Mouse (Mus musculus) testis, adult 2 months (tissue): ENCODE measurements around the gene Vwa3b. TPM values are rescaled to one million over a fixed set of nuclear protein-coding genes. Genes with fewer than 3 reads are reported as not detected.

Experiments used
- H3K27ac ChIP-seq: fragments of 200-500 bp; 2 replicates; pipeline ENCODE4 v1.5.1; 2012; ENCODE audit warnings: low read depth, low read length; ENCODE audit not compliant: control insufficient read depth, insufficient read depth
- H3K27me3 ChIP-seq: fragments of 200-500 bp; 2 replicates; pipeline ENCODE4 v1.6.1; 2012; ENCODE audit warnings: mild to moderate bottlenecking, low read length, moderate library complexity; ENCODE audit not compliant: control insufficient read depth, insufficient read depth
- H3K36me3 ChIP-seq: fragments of 200-500 bp; 2 replicates; pipeline ENCODE4 v1.6.1; 2012; ENCODE audit warnings: mild to moderate bottlenecking, low read length; ENCODE audit not compliant: control insufficient read depth, insufficient read depth
- H3K4me1 ChIP-seq: fragments of 200-500 bp; 2 replicates; pipeline ENCODE4 v1.6.1; 2012; ENCODE audit warnings: low read length; ENCODE audit not compliant: control insufficient read depth, insufficient read depth
- H3K4me3 ChIP-seq: fragments of 200-500 bp; 2 replicates; pipeline ENCODE4 v1.5.1; 2012; ENCODE audit warnings: low read depth, mild to moderate bottlenecking, low read length, moderate library complexity, mixed read lengths; ENCODE audit not compliant: control insufficient read depth
- CTCF ChIP-seq: fragments of 200-500 bp; IDR thresholded peaks from 2 replicates; pipeline ENCODE4 v1.5.1; 2012; ENCODE audit warnings: low read depth, mild to moderate bottlenecking, inconsistent platforms, low read length, moderate library complexity; ENCODE audit not compliant: control insufficient read depth, insufficient read depth, insufficient replicate concordance
- POLR2A ChIP-seq: fragments of 200-500 bp; IDR thresholded peaks from 2 replicates; pipeline ENCODE4 v1.6.1; 2012; ENCODE audit warnings: low read depth, mild to moderate bottlenecking, inconsistent platforms, low read length, moderate library complexity; ENCODE audit not compliant: control insufficient read depth
- polyA plus RNA-seq: library from polyadenylated mRNA; depleted of rRNA; stranded (reverse); fragments of >200 nt; gene quantifications from 2 replicates; pipeline ENCODE4 v1.2.3, GENCODE M21; 2012

The Vwa3b gene
- polyA plus RNA-seq, 1 experiment, result 219 TPM

- TF ChIP-seq CTCF, result no peak
- no peak for TF ChIP-seq POLR2A
- Histone ChIP-seq H3K27me3 (no peaks in the 10 kb centered on the region), H3K36me3 (no peaks in the 10 kb centered on the region), H3K27ac (no peak overlapping the region), H3K4me3 (no peak overlapping the region), H3K4me1 (no peaks in the 10 kb centered on the region)
Measured at GRCm38 (mm10) chr1:37063841-37064240, 37.4 kb downstream of the Vwa3b start.

DNA sequence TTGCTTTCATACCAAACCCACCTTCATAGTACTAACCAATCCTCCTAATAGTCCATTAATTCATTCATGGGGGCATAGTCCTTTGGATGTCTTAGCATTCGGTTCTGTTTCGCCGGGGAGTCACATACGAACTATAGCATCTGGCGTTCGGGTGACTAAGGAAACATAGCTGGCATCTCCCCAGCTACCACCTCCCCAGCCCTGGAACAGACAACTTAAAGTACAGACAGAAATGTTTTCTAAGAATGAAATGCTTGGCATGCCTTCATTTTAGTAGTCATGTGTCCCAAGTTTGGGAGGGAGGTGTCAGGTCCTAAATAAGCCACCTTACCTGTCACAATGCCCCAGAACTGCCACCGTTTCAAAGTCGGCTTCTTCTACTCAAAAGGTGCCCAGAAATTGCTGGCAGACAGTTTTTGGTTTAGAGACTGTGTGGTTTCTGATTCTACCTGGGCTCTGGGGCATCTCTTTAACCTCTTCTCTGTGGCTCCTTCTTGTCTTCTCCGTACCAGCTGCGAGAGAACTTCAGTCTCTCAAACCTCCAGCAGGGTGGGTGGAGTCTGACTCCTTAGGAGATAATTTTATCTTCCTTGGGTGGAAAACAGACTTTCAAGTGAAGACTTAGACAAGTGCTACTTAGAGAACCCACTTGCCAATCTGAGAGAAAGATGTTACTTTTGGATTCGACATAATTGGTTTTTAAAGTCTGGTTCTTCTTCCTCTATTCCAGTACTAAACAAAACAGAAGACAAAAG is 39.4 kb downstream of the Vwa3b start:
- Histone ChIP-seq H3K4me3 (no peak overlapping the region), H3K27me3 (no peaks in the 10 kb centered on the region), H3K27ac (no peak overlapping the region), H3K36me3 (no peaks in the 10 kb centered on the region), H3K4me1 (no peaks in the 10 kb centered on the region)
- TF ChIP-seq POLR2A (no peak), CTCF (no peak)

- Histone ChIP-seq H3K4me3 (no peak overlapping the region), H3K27me3 (no peaks in the 10 kb centered on the region), H3K27ac (no peak overlapping the region), H3K4me1 (peaks cover 5% of the 10 kb centered on the region), H3K36me3 (no peaks in the 10 kb centered on the region)
- TF ChIP-seq POLR2A, result no peak
- TF ChIP-seq CTCF, result no peak
Measured at GRCm38 (mm10) chr1:37075759-37076158, 49.4 kb downstream of the Vwa3b start.

DNA sequence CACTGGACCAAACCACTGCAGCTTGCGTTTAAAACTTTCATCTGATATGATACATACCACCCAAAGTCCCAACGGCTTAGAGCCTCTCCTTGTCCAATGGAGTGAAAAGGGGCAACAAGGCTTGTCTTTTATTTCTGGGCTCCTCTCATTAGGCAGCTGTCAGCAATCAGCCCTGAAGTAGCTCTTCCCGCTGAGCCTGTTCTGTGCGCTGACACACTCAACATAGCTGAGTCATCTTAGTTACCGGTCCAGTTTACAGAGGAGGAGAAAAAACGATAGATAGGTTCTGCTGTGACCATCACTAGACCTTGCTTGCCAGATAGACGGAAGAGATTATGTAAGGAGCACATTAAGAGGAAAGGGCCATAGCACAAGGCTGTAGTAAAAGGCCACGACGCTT is 50.9 kb downstream of the Vwa3b start:
- Histone ChIP-seq H3K36me3 (no peaks in the 10 kb centered on the region), H3K27ac (no peak overlapping the region), H3K27me3 (no peaks in the 10 kb centered on the region), H3K4me1 (peaks cover 5% of the 10 kb centered on the region), H3K4me3 (no peak overlapping the region)
- TF ChIP-seq CTCF, result no peak

GRCm38 (mm10) chr1:37077955-37078549 is 51.7 kb downstream of the Vwa3b start:
- TF ChIP-seq POLR2A, result no peak
- no peak for TF ChIP-seq CTCF
- Histone ChIP-seq H3K27me3 (no peaks in the 10 kb centered on the region), H3K27ac (no peak overlapping the region), H3K4me3 (no peak overlapping the region), H3K36me3 (no peaks in the 10 kb centered on the region), H3K4me1 (peaks cover 5% of the 10 kb centered on the region)

- H3K4me1 ChIP-seq, result peaks cover 5% of the 10 kb centered on the region
- no peak overlapping the region for H3K27ac ChIP-seq
- no peaks in the 10 kb centered on the region for H3K36me3 ChIP-seq
- no peaks in the 10 kb centered on the region for H3K27me3 ChIP-seq
- no peak overlapping the region for H3K4me3 ChIP-seq
- TF ChIP-seq POLR2A, result no peak
Measured at GRCm38 (mm10) chr1:37080442-37080841, 54.0 kb downstream of the Vwa3b start.

DNA sequence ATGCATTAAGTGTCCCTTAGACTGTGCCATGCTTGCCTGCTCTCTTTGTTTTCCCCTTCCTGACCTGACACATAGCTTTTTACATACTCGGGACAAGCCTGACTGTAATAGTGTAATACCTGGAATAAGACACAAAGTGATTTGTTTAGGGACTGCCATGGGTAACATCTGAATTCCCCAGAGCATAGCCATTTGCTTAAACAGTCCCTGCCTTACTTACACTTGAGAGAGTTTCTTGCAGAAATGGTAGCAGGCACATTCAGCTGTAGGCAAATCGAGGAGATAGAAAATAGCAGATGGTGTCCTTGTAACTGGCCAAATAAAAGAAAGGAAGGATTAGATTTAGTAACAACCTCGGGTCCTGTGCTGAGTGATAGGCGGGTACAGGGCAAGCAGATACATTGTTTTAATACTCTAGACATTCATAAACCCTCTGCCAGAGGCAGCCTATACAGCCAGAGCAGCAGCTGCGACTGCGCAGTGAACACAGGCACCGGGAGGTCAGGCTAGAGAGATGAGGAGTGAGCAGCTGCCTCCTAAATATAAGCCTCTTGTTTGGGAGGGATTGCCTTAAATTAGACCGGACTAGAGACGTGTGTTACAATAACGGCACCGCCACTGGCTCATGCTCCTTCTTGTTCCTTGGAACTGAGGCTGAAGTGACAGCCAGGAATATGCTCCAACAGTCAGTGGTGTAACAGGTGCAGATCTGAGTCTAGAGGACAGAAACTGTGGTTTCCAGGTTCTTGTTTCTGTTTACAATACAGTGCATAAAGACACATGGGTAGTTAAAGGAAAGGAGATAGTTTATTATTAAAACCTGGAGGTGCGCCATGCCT is 55.2 kb downstream of the Vwa3b start:
- no peak overlapping the region for H3K4me3 ChIP-seq
- H3K27me3 ChIP-seq, result no peaks in the 10 kb centered on the region
- peaks cover 3% of the 10 kb centered on the region for H3K4me1 ChIP-seq
- no peaks in the 10 kb centered on the region for H3K36me3 ChIP-seq
- H3K27ac ChIP-seq, result no peak overlapping the region
- TF ChIP-seq CTCF, result no peak
- TF ChIP-seq POLR2A, result no peak
